Mouse (Mus musculus): ENCODE measurements around the gene Rapgef2.
"Not testable (repeated sequence)": the region's sequence is repeated elsewhere in the genome, so short reads cannot be mapped to it uniquely, and the experiment has no call there.

Rapgef2 gene

DNA sequence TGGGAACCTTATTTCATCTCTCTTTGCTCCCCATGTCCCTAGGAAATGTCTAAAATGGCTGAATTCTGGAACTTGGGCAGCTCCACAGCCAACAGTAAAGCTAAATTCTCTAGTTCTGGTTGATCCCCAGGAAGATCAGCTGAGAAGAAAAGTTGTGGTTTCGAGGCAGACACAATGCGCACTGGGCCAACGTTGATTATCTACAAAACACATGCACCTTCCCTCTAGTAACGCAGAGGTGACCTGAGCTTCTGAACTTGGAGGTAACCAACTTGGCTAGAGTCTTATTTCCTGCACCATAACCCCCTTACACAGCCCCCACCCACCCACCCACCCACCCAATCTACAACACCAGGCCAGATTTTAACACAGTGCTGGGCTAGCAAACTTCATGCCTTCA, 55.6 kb downstream of the Rapgef2 start:
- no peak for DNase-seq

DNA sequence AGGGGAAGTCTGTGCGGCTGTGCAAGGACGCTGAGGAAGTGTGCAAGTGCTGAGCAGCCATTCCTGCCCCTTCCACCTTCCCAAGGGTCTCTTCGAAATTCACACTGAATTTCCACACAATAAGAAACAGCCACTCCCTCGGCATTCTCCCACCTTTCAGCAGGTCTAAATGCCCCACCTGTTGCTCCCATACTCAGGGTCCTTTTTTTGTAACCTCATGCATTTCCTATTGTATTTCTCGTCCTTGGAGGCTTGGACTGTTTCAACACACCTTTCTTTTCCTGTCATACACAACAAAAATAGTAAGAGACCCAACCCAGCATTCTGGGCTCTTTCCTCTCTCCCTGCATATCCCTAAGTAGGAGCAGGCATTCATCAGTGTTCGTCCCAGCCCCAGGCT, 56.8 kb downstream of the Rapgef2 start:
- no peak for DNase-seq

DNA sequence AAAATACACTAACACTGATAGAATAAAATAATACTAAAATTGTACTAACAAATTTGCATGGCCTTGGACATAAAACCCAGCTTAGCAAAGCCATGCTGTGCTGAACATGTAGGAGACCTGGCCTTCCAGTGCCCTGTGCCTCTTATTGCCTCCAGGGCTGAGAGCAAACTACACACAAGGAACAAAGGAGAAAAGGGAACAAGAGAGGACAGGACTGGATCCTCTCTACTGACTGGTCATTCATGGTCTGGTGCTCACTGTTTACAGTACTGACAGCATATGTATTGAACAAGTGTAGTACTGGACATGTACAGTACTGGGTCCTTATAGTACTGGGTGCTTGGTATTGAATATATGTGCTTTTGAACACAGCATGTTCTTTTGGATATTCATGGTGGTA, 58.0 kb downstream of the Rapgef2 start:
- DNase-seq: no peak

DNA sequence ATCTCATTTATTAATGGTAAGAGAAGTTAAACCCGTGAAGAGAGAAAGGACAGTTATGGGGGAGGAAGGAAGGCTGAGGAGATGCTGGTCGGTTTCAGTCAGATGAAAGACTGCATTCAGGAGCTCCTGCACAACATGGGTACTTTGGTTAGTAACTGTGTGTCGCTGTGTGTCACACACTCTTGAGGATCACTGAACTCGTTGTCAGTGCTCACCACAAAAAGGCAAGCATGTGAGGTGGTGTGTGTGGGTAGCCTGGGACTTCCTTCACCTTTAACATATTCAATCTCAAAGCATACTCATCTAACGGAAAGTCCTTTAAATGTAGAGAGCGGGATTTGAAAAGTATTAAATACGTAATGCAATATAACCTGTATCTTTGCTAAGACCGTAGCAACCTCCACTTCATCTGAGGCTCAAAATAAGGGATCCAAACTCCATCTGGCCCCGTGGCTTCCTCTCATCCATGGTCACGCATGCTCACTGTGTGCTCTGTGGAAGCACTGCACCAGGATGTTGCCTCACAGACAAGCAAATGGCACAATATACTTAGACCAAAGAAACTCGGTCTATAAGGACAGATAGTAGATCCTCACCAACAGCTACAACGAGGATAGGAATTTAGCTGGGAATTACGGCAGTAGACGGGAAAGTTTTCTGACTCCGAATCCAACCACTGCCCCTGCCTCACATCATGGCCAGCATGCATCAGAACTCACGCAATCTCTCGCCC, 58.8 kb downstream of the Rapgef2 start:
- DNase-seq: no peak

DNA sequence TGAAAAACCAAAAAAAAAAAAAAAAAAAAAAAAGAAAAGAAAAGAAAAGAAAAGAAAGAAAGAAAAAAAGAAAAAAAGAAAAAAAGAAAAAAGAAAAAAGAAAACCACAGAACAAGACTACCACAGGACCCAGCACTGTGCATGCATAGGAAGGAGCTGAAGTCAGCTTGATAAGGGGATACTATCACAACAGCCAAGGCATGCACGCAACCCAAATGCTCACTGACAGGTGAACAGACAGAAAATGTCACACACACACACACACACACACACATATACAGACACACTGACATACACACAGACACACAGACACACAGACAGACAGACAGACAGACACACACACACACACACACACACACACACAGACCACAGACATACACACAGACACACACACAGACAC, 59.5 kb downstream of the Rapgef2 start:
- DNase-seq: not testable (repeated sequence)

DNA sequence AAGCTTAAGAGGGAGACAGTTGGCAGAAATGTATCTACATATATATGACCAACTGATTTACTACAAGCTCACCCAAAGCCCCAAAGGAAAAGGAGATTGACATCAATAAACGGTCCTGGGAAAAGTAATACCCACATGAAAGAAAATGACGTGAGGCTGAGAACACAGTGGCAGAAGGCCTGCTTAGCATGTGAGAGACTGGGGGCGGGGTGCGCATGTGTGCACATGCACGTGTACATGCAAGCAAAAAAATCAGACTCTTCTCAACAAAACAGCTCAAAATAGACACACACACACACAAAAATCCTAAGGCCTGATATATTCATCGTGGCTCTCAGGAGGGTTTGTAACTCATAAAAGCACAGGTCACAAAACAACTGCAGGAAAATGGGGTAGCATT, 60.4 kb downstream of the Rapgef2 start:
- no peak for DNase-seq

DNA sequence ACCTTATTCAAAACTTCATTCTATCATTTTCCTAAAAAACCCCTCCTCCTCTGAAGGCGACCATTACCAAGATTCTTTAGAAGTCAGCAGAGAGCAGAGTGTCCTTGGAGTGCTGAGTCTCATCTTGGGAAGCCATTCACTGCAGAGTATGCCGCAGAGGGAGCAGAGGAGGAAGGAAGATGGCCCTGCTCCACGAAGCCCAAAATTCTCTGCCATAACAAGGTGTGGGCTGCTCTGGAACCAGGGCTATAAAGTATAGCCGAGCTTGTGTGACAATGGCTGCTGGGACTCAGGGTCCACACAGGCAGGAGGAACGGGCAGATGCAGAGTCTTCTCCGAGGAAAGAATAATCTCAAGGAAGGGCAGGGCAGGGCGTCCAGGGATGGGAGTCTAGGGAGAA, 62.0 kb downstream of the Rapgef2 start:
- DNase-seq: no peak

DNA sequence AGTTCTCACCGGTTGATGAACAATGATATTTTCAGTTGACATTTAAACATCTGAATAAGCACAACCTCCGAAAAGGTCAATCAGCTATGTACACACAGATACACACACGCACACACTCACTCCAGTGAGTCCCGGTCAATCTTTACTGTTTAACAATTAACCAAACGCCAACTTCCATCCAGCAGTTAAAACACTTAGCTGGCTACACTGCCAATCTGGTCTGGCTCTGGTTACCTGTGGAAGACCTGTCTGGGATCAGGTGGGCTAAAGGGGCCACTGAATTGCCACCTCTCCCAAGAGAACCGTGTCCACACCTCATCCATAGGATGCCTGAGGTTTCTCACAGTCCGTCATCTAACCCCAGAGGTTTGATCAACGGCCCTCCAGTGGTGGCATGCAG, 63.0 kb downstream of the Rapgef2 start:
- DNase-seq: no peak

DNA sequence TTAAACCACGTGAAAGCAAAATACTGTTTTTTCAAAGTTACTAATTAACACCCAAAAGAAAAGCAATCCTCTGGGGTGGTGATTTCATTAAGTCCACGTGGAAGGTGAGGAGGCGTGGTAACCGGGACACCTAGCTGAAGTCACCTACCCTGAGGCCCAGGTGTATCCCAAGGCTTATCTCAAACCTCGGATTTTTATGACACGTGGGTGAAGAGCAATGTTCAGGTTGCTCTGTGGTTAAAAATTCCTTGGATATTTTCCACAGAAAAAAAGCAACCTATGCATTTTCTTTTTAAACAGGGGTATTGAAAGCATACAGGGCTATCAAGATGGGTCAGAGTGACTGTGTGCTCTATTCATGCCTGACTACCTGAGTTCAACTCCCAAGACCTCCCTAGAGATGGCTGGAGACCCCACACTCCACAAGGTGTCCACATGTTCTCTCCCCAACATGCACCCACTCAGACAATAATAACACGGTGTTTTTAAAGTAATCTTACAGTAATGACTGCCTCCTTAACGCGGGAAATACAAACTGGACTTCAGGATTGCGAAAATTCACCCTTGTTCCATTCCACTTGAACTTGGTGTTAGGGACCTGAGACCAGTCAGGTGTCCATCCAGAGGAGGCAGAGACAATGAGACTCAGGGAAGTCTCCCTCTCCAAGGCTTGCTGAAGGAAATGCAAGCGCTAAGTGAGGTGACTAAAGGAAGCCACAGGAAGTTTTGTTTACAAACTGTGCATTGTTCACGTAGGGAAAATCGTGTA, 63.9 kb downstream of the Rapgef2 start:
- no peak for DNase-seq

DNA sequence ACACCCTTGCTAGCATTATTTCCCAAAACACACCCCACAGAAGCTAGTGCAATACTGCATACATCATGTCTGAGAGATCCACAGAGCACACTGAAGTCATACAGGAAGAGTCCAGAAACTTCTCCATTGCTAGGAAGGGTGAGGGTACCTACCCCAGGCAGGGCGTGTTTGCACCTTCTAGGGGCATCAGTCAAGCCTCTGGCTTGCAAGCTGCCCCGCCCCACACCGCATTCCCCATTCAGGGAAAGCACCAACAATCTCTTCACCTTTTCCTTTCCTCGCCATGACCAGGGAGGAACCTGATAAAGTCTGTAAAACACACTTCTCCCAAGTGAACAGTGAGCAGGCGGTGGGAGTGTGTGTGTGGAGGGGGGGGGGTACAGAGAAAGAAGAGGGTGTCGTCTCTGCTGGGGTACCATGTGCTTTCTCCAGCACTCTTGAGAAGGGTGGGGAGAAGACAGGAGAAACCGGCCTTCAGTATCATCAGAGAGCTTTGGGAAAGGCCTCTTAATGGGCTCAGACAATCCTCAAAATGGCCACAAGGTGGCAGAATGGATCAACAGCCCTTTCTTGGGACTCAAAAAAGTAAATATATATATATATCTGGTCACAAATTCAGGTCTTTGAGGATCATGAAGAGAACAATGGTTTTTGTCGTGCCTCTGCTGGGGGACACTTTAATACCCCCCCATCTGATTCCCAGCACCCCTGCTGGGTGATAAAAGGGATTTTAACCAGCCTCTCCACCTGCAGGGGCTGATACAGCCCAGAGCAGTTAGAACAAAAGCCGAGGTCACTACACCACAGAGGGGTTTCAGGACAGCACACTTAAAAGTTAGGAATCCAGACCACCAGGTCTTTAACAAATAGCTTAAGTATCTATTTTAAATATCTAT, 64.8 kb downstream of the Rapgef2 start:
- peak; percentile 66 for DNase-seq

DNA sequence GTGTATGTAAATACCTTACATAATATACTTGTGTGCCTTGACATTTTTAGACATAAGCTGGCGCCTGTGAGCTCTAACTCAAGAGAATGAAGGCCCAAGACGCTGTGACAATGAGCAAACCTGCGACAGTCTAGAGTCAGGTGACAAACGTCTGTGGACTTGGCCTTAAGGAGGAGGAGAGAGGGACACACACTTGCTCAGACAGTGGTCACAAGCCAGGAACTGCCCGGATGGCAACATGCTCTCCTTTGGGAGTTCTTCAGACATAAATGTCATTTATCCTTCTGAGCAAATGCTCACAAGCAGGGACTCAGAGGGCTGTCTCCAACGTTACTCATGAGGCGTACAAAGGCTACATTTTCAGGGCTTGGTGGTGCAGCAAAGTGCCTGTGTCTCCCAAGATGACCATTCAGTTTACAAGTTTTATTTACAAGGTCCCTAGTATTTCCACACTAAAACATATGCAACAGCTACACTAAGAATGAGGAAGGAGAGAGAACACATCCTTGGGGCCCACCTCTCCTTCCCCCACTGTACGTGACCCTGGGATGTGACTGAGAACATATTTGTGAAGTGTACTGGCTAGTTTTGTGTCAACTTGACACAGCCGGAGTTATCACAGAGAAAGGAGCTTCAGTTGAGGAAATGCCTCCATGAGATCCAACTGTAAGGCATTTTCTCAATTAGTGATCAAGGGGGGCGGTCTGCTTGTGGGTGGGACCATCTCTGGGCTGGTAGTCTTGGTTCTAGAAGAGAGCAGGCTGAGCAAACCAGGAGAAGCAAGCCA, 67.0 kb downstream of the Rapgef2 start:
- no peak for DNase-seq

DNA sequence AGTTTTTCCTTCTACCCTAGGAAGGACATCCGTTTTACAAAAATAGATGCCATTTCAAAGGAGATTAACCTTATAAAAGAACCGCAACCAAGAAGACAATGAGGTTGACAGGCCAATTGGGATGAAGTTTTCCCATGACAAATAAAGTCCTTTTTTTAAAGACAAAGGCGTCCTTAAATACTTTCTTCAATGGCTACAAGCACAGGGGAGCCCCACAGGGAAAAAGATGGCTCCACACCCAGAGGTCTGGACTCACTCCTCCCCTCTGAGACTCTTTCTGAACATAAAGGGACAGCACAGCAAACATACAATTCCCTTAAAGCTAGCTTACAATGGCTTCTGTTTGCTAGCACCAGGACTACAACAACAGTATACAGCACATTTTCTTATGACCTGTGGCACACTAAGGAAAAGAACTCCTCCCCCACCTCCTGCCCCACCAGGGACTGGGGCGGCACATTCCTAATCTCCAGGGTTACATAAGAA, 67.7 kb downstream of the Rapgef2 start:
- DNase-seq: no peak

DNA sequence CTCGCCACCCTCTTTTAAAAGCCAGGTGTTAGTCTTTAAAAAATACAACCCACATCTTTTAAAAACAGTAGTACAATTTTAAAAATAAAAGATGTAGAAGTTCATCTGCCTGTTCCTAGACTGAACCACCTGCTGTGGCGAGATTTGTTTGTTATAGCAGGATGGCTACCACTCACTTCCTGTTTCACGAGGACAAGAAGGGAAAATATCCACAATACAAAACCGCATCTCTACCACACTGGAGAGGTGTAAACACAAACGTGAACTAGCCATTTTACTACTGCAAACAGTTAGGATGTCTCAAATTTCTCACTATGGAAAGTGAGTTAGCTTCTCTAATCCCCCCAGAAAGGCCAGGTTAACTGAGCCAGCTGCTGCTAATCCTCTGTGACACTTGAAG, 76.1 kb downstream of the Rapgef2 start:
- no peak for DNase-seq

DNA sequence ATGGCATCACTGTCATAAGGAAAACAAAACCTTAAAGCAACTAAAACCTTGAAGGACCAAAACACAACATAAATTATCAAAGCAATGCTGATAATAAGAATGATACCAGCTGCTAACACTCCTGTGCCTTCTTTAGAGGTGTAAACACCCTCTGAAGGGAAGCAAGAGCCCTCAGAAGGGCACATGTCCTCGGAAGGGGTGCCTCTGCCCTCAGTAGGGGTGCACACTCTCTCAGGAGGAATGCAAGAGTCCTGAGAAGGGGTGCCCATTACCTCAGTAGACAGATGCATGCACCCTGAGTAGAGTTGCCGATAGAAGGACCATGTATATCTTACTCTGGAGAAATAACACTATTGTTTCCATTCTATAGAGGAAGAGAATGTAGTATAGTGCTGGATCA, 79.1 kb downstream of the Rapgef2 start:
- no peak for DNase-seq

DNA sequence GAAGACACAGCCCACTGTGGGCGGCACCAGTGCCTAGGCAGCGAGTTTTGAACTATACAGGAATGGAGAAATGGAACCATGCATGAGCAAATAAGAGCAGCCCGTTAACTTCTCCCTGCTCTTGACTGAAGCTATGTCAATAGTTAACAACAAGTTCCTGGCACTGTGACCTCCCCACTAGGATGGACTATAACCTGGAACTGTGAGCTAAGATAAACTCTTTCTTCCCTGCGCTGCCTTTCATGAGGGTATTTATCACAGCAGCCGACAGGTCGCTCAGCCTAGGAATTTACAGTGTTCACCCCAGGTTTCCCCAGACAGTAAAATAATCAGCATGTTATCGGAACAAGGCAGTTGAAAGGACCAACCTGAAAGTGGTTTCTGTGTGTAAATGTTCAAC, 79.8 kb downstream of the Rapgef2 start:
- DNase-seq: no peak

DNA sequence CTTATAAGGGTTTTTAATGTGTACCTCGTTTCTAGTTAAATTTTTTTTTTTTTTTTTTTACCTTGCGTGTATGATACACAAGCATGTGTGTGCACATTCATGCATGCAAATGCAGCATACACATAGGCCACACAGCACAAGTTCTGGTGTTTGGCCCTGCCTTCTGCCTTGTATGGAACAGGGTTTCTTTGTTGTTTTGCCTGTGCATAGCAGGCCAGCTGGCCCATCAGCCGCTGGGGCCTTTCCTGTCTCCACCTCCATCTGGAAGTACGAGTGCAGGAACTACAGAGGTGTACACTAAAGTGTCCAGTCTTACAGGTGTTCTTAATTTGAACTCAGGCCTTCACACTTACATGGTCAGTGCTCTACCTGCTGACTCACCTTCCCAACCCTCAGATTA, 80.3 kb downstream of the Rapgef2 start:
- DNase-seq: no peak

DNA sequence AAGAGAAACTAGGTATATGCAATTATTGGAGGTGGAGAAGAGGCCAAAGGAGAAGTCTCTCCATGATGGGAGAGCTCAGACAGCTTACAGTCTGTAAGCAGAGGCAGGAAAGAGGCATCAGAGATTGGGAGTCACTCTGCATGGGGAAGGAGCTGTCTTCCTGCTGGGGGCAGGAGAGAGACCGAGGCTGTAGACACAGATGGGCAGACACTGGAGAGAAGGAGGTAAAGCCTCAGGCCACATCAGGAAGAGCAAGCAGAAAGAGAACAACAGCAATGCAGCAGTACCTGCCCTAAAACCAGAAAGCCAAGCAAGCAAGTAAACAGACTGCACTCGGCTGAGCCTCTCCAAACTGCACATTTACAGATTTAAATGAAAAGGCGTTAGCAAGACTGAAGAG, 81.2 kb downstream of the Rapgef2 start:
- DNase-seq: no peak

DNA sequence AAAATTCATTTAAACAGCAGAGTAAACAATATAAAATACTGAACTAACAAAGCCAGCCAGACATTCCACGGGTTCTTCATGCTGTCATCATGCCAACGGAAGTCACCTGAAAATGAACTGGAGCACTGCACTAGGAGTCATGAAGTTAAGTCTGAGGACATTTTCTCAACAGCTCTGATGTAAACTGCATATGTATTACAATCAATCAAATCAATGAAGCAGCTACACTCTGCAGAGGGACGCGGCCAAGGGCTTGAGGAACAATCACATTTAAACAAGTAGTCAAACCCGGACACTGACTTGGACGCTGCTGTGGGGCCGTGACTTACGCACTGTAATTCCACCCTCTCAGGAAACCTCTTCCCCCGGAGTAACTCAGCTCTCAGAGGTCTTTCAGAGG, 82.1 kb downstream of the Rapgef2 start:
- no peak for DNase-seq

DNA sequence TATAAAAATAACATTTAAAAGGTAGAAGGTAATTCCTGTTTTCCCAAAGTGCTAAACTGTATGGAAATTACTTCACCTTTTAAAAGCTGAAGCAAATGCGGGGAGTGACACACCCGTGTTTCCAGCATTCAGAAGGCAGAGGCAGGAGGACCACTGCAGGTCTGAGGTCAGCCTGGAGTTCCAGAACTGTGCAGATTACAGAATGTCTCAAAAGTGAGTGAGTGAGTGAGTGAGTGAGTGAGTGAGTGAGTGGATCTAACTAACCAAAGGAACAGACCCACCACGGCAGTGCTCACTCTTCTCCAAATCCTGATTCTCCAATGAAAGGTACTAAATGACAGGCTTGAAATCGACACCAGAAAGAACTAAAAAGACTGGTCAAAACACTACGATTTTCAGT, 82.5 kb downstream of the Rapgef2 start:
- no peak for DNase-seq

DNA sequence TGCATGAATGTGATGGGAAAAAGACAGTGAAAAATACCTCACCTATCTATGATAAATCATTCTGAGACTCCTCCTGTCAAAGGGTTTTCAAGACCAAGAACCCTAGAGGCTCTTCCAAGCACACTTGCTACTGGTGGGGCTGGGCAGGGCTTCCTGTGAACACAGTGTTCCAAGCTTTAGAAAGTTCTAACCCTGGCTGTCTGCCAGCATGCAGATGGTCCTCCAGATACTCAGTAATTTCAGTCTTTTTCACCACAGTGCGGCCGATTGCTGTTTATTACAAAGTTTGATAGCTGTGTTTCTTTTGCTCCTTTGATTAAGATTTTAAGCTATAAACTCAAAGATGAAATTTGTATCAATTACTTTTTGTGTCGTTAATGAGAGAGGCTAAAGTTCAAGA, 83.1 kb downstream of the Rapgef2 start:
- DNase-seq: peak; percentile 47

DNA sequence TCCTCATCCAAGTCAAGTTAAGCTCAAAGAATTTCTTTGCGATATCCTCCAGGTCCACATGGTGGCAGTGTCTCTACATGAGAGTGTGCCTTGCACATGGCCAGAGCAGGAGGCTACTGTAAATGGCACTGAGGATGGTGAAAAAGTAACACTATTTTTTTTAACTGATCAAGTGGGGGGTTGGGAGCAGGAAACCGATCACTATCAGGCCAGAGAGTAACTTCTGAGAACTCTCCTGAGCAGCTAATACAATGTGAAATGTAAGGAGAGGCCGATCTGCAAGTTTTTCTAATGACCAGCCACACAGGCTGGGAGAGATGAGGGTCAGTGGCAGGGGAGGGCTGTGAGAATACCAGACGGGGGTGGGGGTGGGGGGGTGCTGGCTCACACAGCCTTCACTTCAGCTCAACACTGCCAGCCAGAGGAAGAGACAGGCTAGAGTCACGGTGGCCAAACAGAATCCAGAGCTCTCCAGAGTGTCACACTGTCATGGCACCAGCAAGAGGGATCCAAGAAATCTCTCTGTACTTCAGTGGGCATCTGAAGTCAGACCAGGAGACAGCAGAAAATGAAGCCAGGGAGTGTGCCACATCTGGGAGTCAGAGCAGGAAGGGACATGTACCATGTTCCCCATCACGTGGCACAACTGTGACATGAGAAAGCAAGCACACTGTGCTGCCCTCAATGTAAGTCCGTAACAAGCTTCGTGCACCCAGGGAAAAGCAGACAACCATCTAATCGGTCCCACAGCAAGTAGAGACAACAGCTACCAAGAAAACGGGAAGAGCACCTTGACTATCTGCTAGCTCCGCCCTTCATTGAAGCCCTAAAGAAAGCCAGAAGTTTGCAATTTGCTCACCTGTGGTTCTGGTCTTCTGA, 83.8 kb downstream of the Rapgef2 start:
- peak; percentile 71 for DNase-seq

All from right cerebral cortex, postnatal 14 days (tissue).